Mouse (Mus musculus) neural tube, embryonic 11.5 days (tissue): ENCODE measurements around the gene Ptger4. TPM values are rescaled to one million over a fixed set of nuclear protein-coding genes. Genes with fewer than 3 reads are reported as not detected.

Experiments used
- ATAC-seq: fragments of 200-750 bp; cut with Nextera tagmentation; 2 replicates; pipeline ENCODE4 v1.8.0; 2017; ENCODE audit warnings: moderate number of reproducible peaks, mild to moderate bottlenecking, moderate TSS enrichment, moderate library complexity; ENCODE audit not compliant: insufficient read depth, low FRiP score, low TSS enrichment
- DNase-seq: peaks from one replicate; pipeline ENCODE4 v3.0.0-alpha.2; 2015; ENCODE audit warnings: low spot score
- H3K27ac ChIP-seq: fragments of 300-500 bp; sonication (generic); 2 replicates; pipeline ENCODE4 v1.5.1; 2014; ENCODE audit warnings: low read depth, mild to moderate bottlenecking, low read length
- H3K27me3 ChIP-seq: fragments of 300-500 bp; sonication (generic); 2 replicates; pipeline ENCODE4 v1.6.1; 2014; ENCODE audit warnings: mild to moderate bottlenecking, low read length, mixed read lengths; ENCODE audit not compliant: control insufficient read depth, insufficient read depth
- H3K36me3 ChIP-seq: fragments of 300-500 bp; sonication (generic); 2 replicates; pipeline ENCODE4 v1.6.1; 2014; ENCODE audit warnings: mild to moderate bottlenecking, low read length, moderate library complexity, mixed read lengths; ENCODE audit not compliant: control insufficient read depth, insufficient read depth
- H3K4me1 ChIP-seq: fragments of 300-500 bp; sonication (generic); 2 replicates; pipeline ENCODE4 v1.6.1; 2014; ENCODE audit warnings: low read length, mixed read lengths; ENCODE audit not compliant: control insufficient read depth, insufficient read depth
- H3K4me2 ChIP-seq: fragments of 300-500 bp; sonication (generic); 2 replicates; pipeline ENCODE4 v1.6.1; 2014; ENCODE audit warnings: low read depth, mild to moderate bottlenecking, moderate library complexity
- H3K4me3 ChIP-seq: fragments of 300-500 bp; sonication (generic); 2 replicates; pipeline ENCODE4 v1.5.1; 2014; ENCODE audit warnings: low read depth, low read length
- H3K9ac ChIP-seq: fragments of 300-500 bp; sonication (generic); 2 replicates; pipeline ENCODE4 v1.6.1; 2014; ENCODE audit warnings: mild to moderate bottlenecking, low read length
- H3K9me3 ChIP-seq: fragments of 300-500 bp; sonication (generic); 2 replicates; pipeline ENCODE4 v1.6.1; 2016; ENCODE audit warnings: low read length; ENCODE audit not compliant: control insufficient read depth
- WGBS: fragments of 180-500 bp; shearing (Covaris S2); extraction: QIAGEN DNeasy Blood & Tissue Kit; methylation state at CpG from one replicate; pipeline ENCODE4 v1.1.7; 2014; 5-methylcytosine and 5-hydroxymethylcytosine counted together
- polyA plus RNA-seq: library from polyadenylated mRNA; unstranded; fragments of >200 nt; fragmentation: Nextera tagmentation; extraction: Ambion mirVana; gene quantifications from 2 replicates; pipeline ENCODE4 v1.2.1, GENCODE M21; 2014

Ptger4 gene
- polyA plus RNA-seq, 1 experiment from 2014 or later, result 1.3 TPM

DNA sequence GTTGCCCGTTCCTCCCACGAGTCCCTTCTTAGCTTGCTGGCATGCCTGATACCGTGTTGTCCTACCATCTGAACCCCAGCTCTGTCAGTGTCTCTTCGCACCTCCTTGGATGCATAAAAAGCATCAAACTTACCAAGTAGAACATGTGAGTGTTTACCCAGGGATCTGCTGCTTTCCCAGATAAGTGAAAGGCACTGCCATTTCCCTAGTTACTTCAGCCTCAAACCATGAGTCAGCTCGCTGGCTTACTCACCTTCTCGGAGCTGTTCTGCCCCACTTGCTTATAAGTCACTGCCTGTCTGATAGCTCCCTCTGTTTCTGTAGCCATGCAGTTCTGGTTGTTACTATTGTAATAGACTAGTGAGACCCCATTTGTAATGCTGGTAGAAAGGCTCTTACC, 49.5 kb downstream of the Ptger4 start:
- Histone ChIP-seq H3K27ac (no peak overlapping the region), H3K36me3 (no peaks in the 10 kb centered on the region), H3K9me3 (no peaks in the 10 kb centered on the region), H3K4me1 (no peaks in the 10 kb centered on the region), H3K9ac (no peak overlapping the region), H3K4me3 (no peak overlapping the region), H3K27me3 (no peaks in the 10 kb centered on the region), H3K4me2 (no peak overlapping the region)
- WGBS, result 91% methylated on average over 6 of the region's 6 CpGs
- ATAC-seq (no peak), DNase-seq (no peak)

DNA sequence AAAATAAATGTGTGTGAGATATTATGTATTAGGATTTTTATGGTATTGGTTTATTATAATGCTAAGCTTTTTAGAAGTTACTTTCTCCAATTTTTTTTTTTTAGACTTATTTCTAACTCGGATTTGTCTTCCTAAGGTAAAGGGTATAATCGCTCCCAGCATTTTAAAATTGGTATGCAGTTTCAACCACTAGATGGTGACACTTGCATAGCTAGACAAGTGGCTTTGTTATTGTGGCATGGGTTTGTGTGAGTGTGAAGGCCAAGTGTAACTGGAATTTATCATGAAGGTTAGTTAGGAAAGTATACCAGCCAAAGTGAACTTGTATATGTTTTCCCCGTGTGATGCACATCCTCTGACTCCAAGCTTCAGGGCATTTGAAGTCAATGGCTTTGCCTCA, 50.2 kb downstream of the Ptger4 start:
- Histone ChIP-seq H3K36me3 (no peaks in the 10 kb centered on the region), H3K4me3 (no peak overlapping the region), H3K27me3 (no peaks in the 10 kb centered on the region), H3K9ac (no peak overlapping the region), H3K9me3 (no peaks in the 10 kb centered on the region), H3K4me1 (no peaks in the 10 kb centered on the region), H3K27ac (no peak overlapping the region), H3K4me2 (no peak overlapping the region)
- WGBS, result 85% methylated on average over 3 of the region's 3 CpGs
- DNase-seq (no peak), ATAC-seq (no peak)

DNA sequence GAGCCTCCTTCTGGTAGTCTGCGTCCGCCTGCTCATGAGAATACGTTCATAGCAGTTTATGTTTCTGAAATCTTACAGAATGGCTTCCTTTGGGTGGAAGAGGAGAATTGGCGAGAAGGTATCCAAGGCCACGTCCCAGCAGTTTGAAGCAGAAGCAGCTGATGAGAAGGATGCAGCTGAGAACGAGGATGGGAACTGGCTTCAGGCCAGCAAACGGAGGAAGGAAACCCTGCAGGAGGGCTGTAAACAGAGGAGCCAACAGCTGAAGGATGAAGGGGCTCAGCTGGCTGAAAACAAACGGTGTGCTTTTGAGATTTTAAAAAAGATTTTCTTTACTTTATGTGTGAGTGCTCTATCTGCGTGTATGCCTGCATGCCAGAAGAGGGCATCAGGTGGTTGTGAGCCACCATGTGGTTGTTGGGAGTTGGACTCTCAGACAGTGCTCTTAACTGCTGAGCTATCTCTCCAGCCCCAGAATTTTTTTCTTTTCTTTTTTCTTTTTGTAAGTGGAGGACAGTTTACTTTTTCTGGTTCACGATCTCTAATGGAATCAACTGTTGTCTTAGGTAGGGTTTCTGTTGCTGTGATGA, 54.4 kb downstream of the Ptger4 start:
- Histone ChIP-seq H3K27me3 (no peaks in the 10 kb centered on the region), H3K9ac (no peak overlapping the region), H3K4me2 (no peak overlapping the region), H3K4me1 (0 out of 2 replicates have a peak, but pooled peaks cover 2% of the 10 kb centered on the region), H3K36me3 (no peaks in the 10 kb centered on the region), H3K4me3 (no peak overlapping the region), H3K9me3 (no peaks in the 10 kb centered on the region), H3K27ac (no peak overlapping the region)
- WGBS, result 79% methylated on average over 10 of the region's 10 CpGs
- DNase-seq, result no peak
- no peak for ATAC-seq

DNA sequence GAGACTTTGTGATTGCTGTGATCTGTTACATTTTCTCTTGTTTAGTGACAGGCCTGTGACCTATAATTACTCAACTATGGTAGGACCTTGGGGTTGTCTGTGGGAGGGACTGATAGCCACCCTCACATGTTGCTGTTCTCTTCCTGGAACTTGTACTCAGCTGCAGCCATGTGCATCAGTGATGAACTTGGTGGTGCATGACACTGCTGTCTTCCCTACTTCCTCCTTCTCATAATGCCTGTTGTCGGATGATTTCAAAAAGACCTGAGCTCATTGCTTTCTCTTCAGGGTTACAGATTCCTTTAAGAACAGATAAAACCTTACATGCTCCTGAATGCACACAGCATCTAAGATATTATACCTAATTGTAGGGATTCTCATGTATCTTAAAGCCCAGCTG, 56.0 kb downstream of the Ptger4 start:
- DNase-seq, result no peak
- no peaks in the 10 kb centered on the region for H3K36me3 ChIP-seq
- no peak overlapping the region for H3K27ac ChIP-seq
- no peaks in the 10 kb centered on the region for H3K27me3 ChIP-seq
- no peak for ATAC-seq
- no peak overlapping the region for H3K9ac ChIP-seq
- 100% methylated on average over 1 of the region's 1 CpGs for WGBS
- H3K4me2 ChIP-seq, result no peak overlapping the region
- H3K4me1 ChIP-seq, result 0 out of 2 replicates have a peak, but pooled peaks cover 3% of the 10 kb centered on the region
- no peaks in the 10 kb centered on the region for H3K9me3 ChIP-seq
- H3K4me3 ChIP-seq, result no peak overlapping the region

DNA sequence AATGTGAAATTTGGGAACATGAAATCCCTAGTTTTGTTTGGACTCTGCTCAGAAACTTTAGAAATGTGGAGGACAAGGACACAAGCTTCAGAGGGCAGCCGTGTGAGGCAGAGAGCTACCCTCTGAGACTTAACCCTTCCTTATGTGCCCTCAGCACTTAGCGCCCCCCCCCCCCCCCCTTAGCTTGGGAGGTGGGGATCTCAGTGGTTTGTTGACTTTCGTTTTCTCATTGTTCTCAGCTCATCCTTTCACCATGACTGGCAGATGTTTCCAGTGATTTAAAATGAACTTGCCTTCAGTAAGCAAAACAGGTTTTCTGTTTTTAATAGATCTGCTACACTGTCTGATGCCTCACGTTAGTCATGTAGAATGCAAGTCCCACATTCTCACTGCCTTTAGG, 56.9 kb downstream of the Ptger4 start:
- ATAC-seq (no peak), DNase-seq (no peak)
- Histone ChIP-seq H3K9me3 (no peaks in the 10 kb centered on the region), H3K27ac (no peak overlapping the region), H3K36me3 (no peaks in the 10 kb centered on the region), H3K9ac (no peak overlapping the region), H3K4me2 (no peak overlapping the region), H3K27me3 (no peaks in the 10 kb centered on the region), H3K4me1 (0 out of 2 replicates have a peak, but pooled peaks cover 3% of the 10 kb centered on the region), H3K4me3 (no peak overlapping the region)
- WGBS, result 70% methylated on average over 3 of the region's 4 CpGs

DNA sequence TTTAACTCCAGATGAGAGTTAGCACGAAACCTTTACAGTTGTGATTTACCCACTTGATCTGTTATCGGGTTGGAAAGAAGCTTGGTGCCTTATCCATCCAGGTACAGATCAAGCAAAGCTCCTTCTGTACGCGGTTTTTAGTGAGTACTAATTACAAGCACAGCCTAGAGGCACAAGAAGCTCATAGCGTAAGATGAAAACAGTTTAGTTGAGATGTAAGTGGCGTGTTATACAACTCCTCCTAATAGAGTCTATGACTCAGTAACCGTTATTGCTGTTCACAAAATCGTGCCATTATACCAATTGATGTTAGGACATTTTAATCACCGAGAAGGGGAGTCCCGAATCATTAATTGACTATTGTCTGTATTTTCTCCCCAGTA, 57.7 kb downstream of the Ptger4 start:
- Histone ChIP-seq H3K4me2 (peak overlapping the region; percentile 61), H3K27me3 (no peaks in the 10 kb centered on the region), H3K4me3 (peak overlapping the region; percentile 89), H3K4me1 (0 out of 2 replicates have a peak, but pooled peaks cover 3% of the 10 kb centered on the region), H3K9ac (peak overlapping the region; percentile 84), H3K36me3 (no peaks in the 10 kb centered on the region), H3K27ac (no peak overlapping the region), H3K9me3 (no peaks in the 10 kb centered on the region)
- 40% methylated on average over 10 of the region's 10 CpGs for WGBS
- DNase-seq (no peak), ATAC-seq (0 out of 2 replicates have a peak, but pooled peaks have one; percentile 1)

DNA sequence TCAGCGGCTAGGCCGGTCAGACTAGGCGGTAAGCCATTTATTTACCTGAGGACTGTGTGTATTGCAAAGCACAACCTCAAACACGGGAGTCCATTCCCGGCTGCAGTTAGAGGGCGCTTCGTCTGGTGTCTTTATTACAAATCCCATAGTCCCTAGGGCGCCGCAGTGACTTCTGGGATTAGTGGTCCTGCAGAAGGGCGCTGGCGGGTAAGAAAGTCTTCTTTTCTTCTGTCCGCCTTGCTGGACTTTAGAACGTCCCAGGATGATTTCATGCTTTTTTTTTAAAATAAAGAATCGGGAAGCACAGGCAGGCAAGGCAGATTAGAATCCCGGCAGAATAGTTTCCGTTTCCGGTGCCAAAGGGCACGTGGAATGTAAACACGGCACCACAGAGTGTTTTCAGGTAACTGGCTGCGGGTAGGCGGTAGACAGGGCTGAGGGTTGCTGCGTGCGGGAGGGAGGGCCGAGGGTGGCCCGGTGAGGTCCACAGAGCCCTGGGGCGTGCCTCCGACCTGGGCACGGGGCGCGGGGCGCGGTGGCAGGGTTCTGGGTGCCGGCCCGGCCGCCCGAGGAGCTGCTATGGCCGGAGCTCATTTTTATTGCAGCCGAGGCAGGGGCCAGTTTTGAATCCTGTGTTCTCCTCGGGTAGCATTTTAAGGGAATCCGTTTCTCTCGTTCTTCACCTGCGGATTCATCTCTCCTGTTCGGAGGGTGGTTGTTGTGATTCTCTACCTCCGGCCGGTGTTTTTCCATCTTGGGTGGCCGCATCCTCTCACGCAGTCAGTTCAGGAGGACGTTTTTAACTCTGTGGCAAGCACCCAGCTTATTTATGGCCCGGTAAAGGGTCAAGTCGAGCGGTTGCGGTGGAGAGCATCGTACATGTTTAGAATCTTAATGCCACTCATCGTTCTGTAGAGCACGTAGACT, 58.4 kb downstream of the Ptger4 start, which contains the start of gene Ttc33:
Gene Ttc33 (plus strand): TSS at position 160 of the 927 bp plus-strand sequence.
- Histone ChIP-seq H3K9me3 (no peaks in the 10 kb centered on the region), H3K4me3 (peak within 1 kb of the TSS; percentile 89), H3K9ac (peak within 1 kb of the TSS; percentile 84), H3K4me2 (peak within 1 kb of the TSS; percentile 61), H3K27me3 (no peaks in the 10 kb centered on the region), H3K36me3 (no peaks in the 10 kb centered on the region), H3K4me1 (0 out of 2 replicates have a peak, but pooled peaks cover 3% of the 10 kb centered on the region), H3K27ac (peak within 1 kb of the TSS; percentile 42; the same call in 1 of the 2 replicates)
- WGBS, result under 1% methylated on average over 52 of the region's 55 CpGs
- ATAC-seq (peak; percentile 83), DNase-seq (peak; percentile 73)

DNA sequence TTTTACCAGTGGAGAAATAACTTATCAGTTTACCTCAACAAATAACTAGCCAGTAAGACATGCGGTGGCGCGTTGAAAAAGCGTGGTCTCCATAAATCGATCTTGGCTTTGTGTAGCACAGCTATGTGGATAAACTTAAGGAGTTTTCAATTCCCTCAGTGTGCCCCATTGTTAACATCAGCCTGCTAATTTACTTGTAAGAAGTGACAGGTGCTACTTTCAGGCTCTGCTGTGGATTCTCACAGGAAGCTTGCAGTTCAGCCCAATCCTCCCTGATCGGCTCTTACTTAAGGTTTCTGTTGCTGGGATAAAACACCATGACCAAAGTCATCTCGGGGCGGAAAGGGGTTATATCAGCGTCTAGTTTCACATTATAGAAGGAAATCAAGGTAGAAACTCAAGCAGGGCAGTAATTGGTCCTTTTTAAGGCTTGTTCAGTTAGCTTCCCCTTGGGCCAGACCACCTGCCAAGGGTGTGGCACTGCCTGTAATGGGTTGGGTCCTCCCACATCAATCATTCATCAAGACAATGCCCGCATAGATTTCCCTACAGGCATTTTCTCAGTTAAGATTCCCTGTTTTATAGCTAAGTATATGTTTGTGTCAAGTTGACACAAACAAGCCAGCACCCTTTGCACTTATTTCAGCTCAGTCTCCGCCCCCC, 59.2 kb downstream of the Ptger4 start:
- H3K27ac ChIP-seq, result peak overlapping the region; percentile 42; the same call in 1 of the 2 replicates
- no peaks in the 10 kb centered on the region for H3K27me3 ChIP-seq
- no peaks in the 10 kb centered on the region for H3K9me3 ChIP-seq
- 0 out of 2 replicates have a peak, but pooled peaks cover 3% of the 10 kb centered on the region for H3K4me1 ChIP-seq
- peak; percentile 39 for ATAC-seq
- 47% methylated on average over 10 of the region's 11 CpGs for WGBS
- DNase-seq, result no peak
- H3K36me3 ChIP-seq, result no peaks in the 10 kb centered on the region
- H3K9ac ChIP-seq, result peak overlapping the region; percentile 84
- H3K4me2 ChIP-seq, result peak overlapping the region; percentile 61
- H3K4me3 ChIP-seq, result peak overlapping the region; percentile 89
